Mouse (Mus musculus) heart, embryonic 11.5 days (tissue): ENCODE measurements around the gene Glmp. TPM values are rescaled to one million over a fixed set of nuclear protein-coding genes. Genes with fewer than 3 reads are reported as not detected.
"Not testable (repeated sequence)": the region's sequence is repeated elsewhere in the genome, so short reads cannot be mapped to it uniquely, and the experiment has no call there.

Experiments used
- ATAC-seq: fragments of 200-750 bp; cut with Nextera tagmentation; replicated peaks from 2 replicates; pipeline ENCODE4 v1.8.0; 2017; ENCODE audit warnings: moderate library complexity; ENCODE audit not compliant: insufficient number of reproducible peaks, low FRiP score, low TSS enrichment
- H3K27ac ChIP-seq: fragments of 300-500 bp; sonication (generic); 2 replicates; pipeline ENCODE4 v1.5.1; 2014; ENCODE audit warnings: mild to moderate bottlenecking, low read depth, low read length
- H3K27me3 ChIP-seq: fragments of 300-500 bp; sonication (generic); 2 replicates; pipeline ENCODE4 v1.6.1; 2014; ENCODE audit warnings: mild to moderate bottlenecking, low read length, mixed read lengths; ENCODE audit not compliant: control insufficient read depth, insufficient read depth
- H3K36me3 ChIP-seq: fragments of 300-500 bp; sonication (generic); 2 replicates; pipeline ENCODE4 v1.6.1; 2014; ENCODE audit warnings: mild to moderate bottlenecking, low read length, moderate library complexity, mixed read lengths; ENCODE audit not compliant: control insufficient read depth, insufficient read depth
- H3K4me1 ChIP-seq: fragments of 300-500 bp; sonication (generic); 2 replicates; pipeline ENCODE4 v1.6.1; 2014; ENCODE audit warnings: low read length; ENCODE audit not compliant: control insufficient read depth, insufficient read depth
- H3K4me2 ChIP-seq: fragments of 300-500 bp; sonication (generic); 2 replicates; pipeline ENCODE4 v1.6.1; 2014; ENCODE audit warnings: mild to moderate bottlenecking, moderate library complexity
- H3K4me3 ChIP-seq: fragments of 300-500 bp; sonication (generic); 2 replicates; pipeline ENCODE4 v1.5.1; 2014; ENCODE audit warnings: low read depth, low read length
- H3K9ac ChIP-seq: fragments of 300-500 bp; sonication (generic); 2 replicates; pipeline ENCODE4 v1.6.1; 2014; ENCODE audit warnings: mild to moderate bottlenecking, low read depth, low read length, moderate library complexity
- H3K9me3 ChIP-seq: fragments of 300-500 bp; sonication (generic); replicated peaks from 2 replicates; pipeline ENCODE4 v1.6.1; 2016; ENCODE audit warnings: low read length; ENCODE audit not compliant: control insufficient read depth
- WGBS: fragments of 180-500 bp; shearing (Covaris S2); extraction: QIAGEN DNeasy Blood & Tissue Kit; methylation state at CpG from one replicate; pipeline ENCODE4 v1.1.7; 2014; ENCODE audit not compliant: insufficient replicate concordance; 5-methylcytosine and 5-hydroxymethylcytosine counted together
- polyA plus RNA-seq: library from polyadenylated mRNA; unstranded; fragments of >200 nt; fragmentation: Nextera tagmentation; extraction: Ambion mirVana; gene quantifications from 2 replicates; pipeline ENCODE4 v1.2.1, GENCODE M21; 2014

Gene Glmp
- polyA plus RNA-seq, 1 experiment from 2014 or later = 106 TPM

DNA sequence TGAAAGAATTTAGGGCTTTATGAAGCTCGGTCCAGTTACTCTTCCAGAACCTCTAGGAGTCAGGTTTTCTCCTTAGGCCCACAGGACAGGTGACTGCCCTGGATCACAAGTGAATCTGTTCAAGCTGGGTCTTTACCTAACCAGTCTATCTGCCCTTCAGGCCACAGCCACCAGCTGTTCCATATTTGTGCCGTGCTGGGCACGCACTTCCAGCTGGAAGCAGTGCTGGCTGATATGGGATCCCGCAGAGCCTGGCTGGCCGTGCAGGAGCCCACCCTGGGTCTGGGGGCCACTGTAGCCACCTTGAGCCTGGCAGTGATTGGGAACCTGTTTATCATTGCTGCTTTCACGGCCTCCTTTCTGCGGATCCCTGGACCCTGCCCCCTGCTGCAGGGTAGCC is 51.8 kb downstream of the Glmp start:
- not testable (repeated sequence) for H3K27me3 ChIP-seq, H3K4me3 ChIP-seq, H3K9ac ChIP-seq, H3K9me3 ChIP-seq, H3K4me1 ChIP-seq, H3K27ac ChIP-seq, ATAC-seq, H3K4me2 ChIP-seq, H3K36me3 ChIP-seq
- WGBS = 27% methylated on average over 5 of the region's 7 CpGs

DNA sequence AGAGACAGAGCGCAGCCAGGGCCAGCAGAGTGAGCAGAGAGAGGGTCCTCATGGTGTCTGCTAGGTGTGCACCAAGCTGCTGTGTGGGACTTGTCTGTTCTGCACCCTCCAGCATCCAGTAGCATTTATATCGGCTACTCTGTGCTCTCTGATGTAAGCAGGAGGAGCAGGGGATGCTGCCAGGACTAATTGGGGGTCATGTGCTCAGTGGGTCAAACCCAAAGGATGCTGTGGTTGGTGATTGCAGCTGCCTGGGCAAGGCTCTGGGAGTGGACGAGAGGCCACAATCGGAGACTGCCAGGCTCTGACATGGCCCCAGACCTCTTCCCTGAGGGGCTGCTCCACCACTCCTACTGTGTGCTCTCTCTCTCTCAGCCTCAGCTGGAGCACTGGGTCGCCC is 53.8 kb downstream of the Glmp start, which contains the start of gene Bglap2:
Bglap2 (minus strand) TSS at position 101 of the 400 bp plus-strand sequence.
- not testable (repeated sequence) for H3K27me3 ChIP-seq, H3K27ac ChIP-seq, H3K4me2 ChIP-seq, H3K9me3 ChIP-seq, ATAC-seq, H3K36me3 ChIP-seq, H3K4me3 ChIP-seq, H3K4me1 ChIP-seq, H3K9ac ChIP-seq
- 65% methylated on average over 4 of the region's 5 CpGs for WGBS

Other genes with a start within 250 kb of the Glmp start
- not detected in 2 replicates for gene Ttc24, start 246.7 kb upstream of the Glmp start, polyA plus RNA-seq
- gene Iqgap3, start 243.1 kb upstream of the Glmp start, polyA plus RNA-seq = 18.5 and 21.9 TPM in 2 replicates
- gene Mef2d, start 182.7 kb upstream of the Glmp start, polyA plus RNA-seq = 39.8 and 45.1 TPM in 2 replicates
- 0.10 TPM in 1 of 2 replicates, not detected in the other for gene Rhbg, start 70.3 kb upstream of the Glmp start, polyA plus RNA-seq
- 0.31 TPM in 1 of 2 replicates, not detected in the other for gene Gm38392, start 37.8 kb upstream of the Glmp start, polyA plus RNA-seq
- 12.8 and 14.9 TPM in 2 replicates for gene Tsacc, start 28.0 kb upstream of the Glmp start, polyA plus RNA-seq
- gene Cct3, start 27.9 kb upstream of the Glmp start, polyA plus RNA-seq = 491 and 516 TPM in 2 replicates
- gene Tmem79, start 11.1 kb downstream of the Glmp start, polyA plus RNA-seq = 1.3 TPM in 2 replicates
- gene Smg5, start 11.2 kb downstream of the Glmp start, polyA plus RNA-seq = 35.2 and 37.8 TPM in 2 replicates
- gene Paqr6, start 39.6 kb downstream of the Glmp start, polyA plus RNA-seq = 2.7 and 3.0 TPM in 2 replicates
- not detected in 2 replicates for gene Bglap3, start 47.7 kb downstream of the Glmp start, polyA plus RNA-seq
- gene Bglap2, start 53.7 kb downstream of the Glmp start, polyA plus RNA-seq = not detected in 2 replicates
- not detected in 2 replicates for gene Bglap, start 59.4 kb downstream of the Glmp start, polyA plus RNA-seq
- 115 and 118 TPM in 2 replicates for gene Pmf1, start 85.3 kb downstream of the Glmp start, polyA plus RNA-seq
- gene Slc25a44, start 100.1 kb downstream of the Glmp start, polyA plus RNA-seq = 14.8 and 15.6 TPM in 2 replicates
- 0.80 and 0.92 TPM in 2 replicates for gene Sema4a, start 136.2 kb downstream of the Glmp start, polyA plus RNA-seq
- gene Lmna, start 184.9 kb downstream of the Glmp start, polyA plus RNA-seq = 78.2 and 82.0 TPM in 2 replicates
- gene Mex3a, start 207.4 kb downstream of the Glmp start, polyA plus RNA-seq = 16.5 and 16.9 TPM in 2 replicates
- gene Rab25, start 223.3 kb downstream of the Glmp start, polyA plus RNA-seq = 0.21 TPM in 1 of 2 replicates, not detected in the other
- 86.9 and 110 TPM in 2 replicates for gene Lamtor2, start 228.1 kb downstream of the Glmp start, polyA plus RNA-seq
- gene Ubqln4, start 228.7 kb downstream of the Glmp start, polyA plus RNA-seq = 48.8 and 49.5 TPM in 2 replicates